Mouse (Mus musculus) lung, adult 2 months (tissue): ENCODE measurements around the gene Tepsin. TPM values are rescaled to one million over a fixed set of nuclear protein-coding genes. Genes with fewer than 3 reads are reported as not detected.
A peak's percentile ranks its signal among the peaks of the same experiment; 100 is the strongest.

ENCODE experiments used
- DNase-seq: peaks from one replicate; pipeline ENCODE4 v3.0.0; 2022
- H3K4me1 ChIP-seq: fragments of 200-500 bp; 2 replicates; pipeline ENCODE4 v1.6.1; 2011; ENCODE audit warnings: low read length; ENCODE audit not compliant: control insufficient read depth, insufficient read depth
- H3K4me3 ChIP-seq: fragments of 200-500 bp; replicated peaks from 2 replicates; pipeline ENCODE3; 2011; ENCODE audit warnings: low read depth, mild to moderate bottlenecking, control low read depth, low read length; ENCODE audit errors: extremely low read depth
- CTCF ChIP-seq: fragments of 200-500 bp; IDR thresholded peaks from 2 replicates; pipeline ENCODE4 v1.5.1; 2011; ENCODE audit warnings: mild to moderate bottlenecking, low read length, control low read depth; ENCODE audit not compliant: insufficient read depth
- POLR2A ChIP-seq: fragments of 200-500 bp; IDR thresholded peaks from 2 replicates; pipeline ENCODE4 v1.6.1; 2011; ENCODE audit warnings: low read depth, mild to moderate bottlenecking, control low read depth, low read length, borderline replicate concordance; ENCODE audit errors: extremely low read depth
- WGBS: fragments of 180-500 bp; shearing (Covaris S2); methylation state at CpG from one replicate; pipeline ENCODE4 v1.1.7; 2018; 5-methylcytosine and 5-hydroxymethylcytosine counted together
- polyA plus RNA-seq: library from polyadenylated mRNA; depleted of rRNA; stranded (reverse); fragments of >200 nt; gene quantifications from 2 replicates; pipeline ENCODE4 v1.2.3, GENCODE M21; 2012

Tepsin gene
- polyA plus RNA-seq, 1 experiment = 32.3 TPM

DNA sequence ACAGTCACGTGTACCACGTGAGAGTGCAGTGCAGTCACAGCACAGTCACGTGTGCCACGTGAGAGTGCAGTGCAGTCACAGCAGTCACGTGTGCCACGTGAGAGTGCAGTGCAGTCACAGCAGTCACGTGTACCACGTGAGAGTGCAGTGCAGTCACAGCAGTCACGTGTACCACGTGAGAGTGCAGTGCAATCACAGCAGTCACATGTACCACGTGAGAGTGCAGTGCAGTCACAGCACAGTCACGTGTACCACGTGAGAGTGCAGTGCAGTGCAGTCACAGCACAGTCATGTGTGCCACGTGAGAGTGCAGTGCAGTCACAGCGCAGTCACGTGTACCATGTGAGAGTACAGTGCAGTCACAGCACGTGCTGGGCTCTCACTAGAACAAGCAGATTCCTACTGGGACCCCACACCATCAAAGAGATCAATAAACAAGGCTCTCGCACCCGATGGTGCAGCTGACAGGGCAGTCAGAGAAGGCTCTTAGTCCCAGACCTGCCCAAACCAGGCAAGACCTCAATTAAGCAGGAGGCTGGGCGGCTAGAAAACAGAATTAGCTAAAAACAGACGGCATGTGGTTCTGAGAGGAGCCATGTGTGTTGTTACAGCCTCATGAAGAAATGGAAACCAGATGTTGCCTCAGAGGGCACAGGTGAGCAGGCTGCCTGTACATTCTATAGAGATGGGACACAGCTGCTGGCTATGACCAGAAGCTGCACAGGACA is 16.1 kb upstream of the Tepsin start:
- TF ChIP-seq CTCF = no peak
- TF ChIP-seq POLR2A = no peak
- Histone ChIP-seq H3K4me1 (peaks cover 4% of the 10 kb centered on the region; the same call in 1 of the 2 replicates), H3K4me3 (no peak overlapping the region)
- 95% methylated on average over 21 of the region's 21 CpGs for WGBS
- no peak for DNase-seq

DNA sequence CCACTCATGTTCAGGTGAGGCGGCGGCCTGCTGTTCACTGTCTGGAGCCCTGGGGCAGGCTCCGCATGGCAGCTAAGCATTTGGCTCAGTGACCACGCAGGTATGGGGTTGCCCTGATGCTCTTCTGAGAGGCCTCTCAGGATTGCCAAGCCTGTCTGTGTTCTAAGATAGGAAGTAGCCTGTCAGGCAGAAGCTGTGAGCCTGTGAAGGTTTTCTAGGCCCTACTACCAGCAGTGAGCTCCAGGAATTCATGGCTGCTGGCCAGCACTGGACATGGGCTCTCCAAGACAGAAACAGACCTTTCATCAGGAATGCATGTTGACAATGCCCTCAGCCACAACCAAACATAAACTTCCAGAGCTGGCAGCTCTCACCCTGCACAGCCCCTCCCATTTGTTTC is 13.6 kb upstream of the Tepsin start:
- no peak for TF ChIP-seq CTCF
- TF ChIP-seq POLR2A = no peak
- 68% methylated on average over 4 of the region's 4 CpGs for WGBS

DNA sequence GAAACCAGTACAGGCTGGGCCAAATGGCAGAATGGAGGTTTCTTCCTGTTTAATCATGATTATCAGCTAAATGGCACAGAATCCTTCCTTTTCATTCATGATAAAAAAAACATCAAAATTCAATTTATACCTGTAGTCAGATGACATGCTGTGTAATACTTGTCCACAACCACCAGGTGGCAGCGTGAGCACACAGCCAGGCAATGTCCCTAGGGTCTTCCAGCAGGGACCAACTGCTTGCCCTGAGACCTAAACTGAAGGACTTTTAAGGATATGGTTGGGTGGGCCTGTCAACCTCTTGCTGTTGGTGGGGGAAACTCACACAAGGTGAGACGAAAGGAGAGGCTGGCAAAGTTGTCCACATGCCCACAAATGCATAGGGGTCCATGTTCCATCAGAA is 12.5 kb upstream of the Tepsin start:
- Histone ChIP-seq H3K4me3 (no peak overlapping the region), H3K4me1 (peaks cover 4% of the 10 kb centered on the region; the same call in 1 of the 2 replicates)
- no peak for TF ChIP-seq POLR2A
- TF ChIP-seq CTCF = peak; percentile 97
- peak; percentile 57 for DNase-seq
- WGBS = 12% methylated on average over 2 of the region's 2 CpGs

More for the DNA sequence above, 13.6 kb upstream of the Tepsin start:
- DNase-seq = peak; percentile 45
- Histone ChIP-seq H3K4me1 (peaks cover 4% of the 10 kb centered on the region; the same call in 1 of the 2 replicates), H3K4me3 (no peak overlapping the region)

DNA sequence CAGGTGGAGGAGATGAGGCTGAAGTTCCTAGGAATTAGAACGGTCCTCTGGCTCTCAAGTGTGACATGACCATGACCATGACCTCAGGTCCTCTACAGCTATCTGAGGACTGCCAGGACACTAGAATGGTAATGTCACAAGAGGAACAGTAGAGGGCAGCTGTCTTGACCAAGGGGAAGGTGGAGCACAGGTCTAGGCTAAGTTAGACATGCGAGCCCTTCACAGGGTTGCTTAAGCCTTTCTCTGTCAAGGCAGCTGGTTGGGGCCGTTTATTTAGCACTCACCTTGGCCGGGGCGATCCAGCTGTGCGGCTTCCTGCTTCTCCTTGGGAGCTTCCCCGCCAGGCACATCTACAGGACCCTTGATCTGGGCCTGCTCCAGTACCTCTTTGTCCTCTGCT is 12.0 kb upstream of the Tepsin start:
- Histone ChIP-seq H3K4me1 (peaks cover 4% of the 10 kb centered on the region; the same call in 1 of the 2 replicates), H3K4me3 (no peak overlapping the region)
- 63% methylated on average over 7 of the region's 7 CpGs for WGBS
- TF ChIP-seq POLR2A = no peak
- 0 out of 2 replicates have a peak, but pooled peaks have one; percentile 24 for TF ChIP-seq CTCF
- DNase-seq = no peak

DNA sequence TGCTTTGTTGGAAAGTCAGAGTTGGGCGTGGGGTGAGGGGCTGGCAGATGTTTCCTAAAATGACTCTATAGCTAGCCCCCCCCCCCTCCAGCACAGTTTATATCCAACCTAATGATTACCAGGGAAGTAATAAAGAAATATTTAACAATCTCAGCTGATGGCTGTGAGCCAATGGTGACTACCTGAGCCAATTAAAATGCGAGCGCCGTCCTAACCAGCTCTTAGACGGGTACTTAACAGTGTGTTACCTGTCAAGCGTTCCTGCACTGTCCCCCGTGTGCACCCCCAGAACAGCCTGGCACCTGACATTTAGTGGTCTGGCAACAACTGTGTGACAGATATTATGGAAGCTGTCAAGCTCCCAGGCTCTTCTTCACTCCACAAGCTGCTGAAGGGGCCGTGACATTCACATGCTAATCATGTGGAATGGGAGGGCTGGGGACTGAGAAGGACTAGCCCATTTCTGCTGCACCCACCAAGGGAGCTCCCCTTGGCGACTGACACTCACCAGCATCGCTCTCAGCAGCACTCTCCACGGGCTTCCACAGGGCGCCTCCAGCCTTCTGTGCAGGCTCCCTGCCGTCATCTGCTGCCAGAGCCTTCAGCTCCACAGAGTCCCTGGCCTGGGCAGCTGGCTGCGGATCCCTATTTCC is 11.2 kb upstream of the Tepsin start:
- TF ChIP-seq CTCF = no peak
- no peak for DNase-seq
- Histone ChIP-seq H3K4me3 (no peak overlapping the region), H3K4me1 (peaks cover 4% of the 10 kb centered on the region; the same call in 1 of the 2 replicates)
- 86% methylated on average over 14 of the region's 14 CpGs for WGBS

DNA sequence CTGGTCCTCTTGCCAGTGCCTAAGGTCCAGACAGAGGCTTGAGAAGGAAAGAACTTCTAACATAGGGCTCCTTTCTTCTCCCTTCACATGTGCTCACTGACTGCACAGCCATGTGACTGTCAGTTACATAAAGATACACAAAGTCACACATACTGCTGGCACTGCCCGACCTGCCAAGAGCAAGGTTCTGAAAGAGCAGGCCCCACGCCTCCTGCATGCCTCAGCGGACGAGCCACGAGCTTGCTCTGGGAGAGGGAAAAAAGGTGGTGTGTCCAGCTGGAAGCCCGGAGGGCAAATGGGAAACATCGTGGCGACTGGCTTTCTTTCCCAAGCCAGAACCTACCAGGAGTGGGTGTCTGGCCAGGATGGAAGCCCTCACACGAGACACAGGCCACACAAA is 9.3 kb upstream of the Tepsin start:
- 89% methylated on average over 9 of the region's 9 CpGs for WGBS
- DNase-seq = no peak

DNA sequence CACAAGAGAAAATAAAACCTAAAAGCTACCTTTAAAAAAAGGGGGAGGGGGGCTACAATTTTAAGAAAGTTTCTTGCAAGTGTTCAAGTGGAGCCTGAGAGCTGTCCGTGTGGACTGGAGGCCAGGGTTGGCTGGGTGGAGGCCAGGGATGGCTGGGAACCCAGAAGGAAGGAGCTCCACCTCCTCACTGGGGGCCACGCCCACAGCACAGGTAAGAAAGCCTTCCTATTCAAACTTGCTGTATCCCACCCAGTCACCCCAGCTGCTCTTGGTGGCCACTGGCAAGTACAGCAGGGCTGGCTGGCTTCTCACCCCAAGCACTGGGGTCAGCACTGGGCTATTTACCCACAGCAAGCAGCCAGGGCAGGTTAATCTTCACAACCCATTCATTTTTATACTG is 8.5 kb upstream of the Tepsin start:
- TF ChIP-seq CTCF (no peak), POLR2A (no peak)
- 85% methylated on average over 2 of the region's 2 CpGs for WGBS
- DNase-seq = no peak
- Histone ChIP-seq H3K4me3 (no peak overlapping the region), H3K4me1 (no peaks in the 10 kb centered on the region)

More for the DNA sequence above, 9.3 kb upstream of the Tepsin start:
- no peak for TF ChIP-seq POLR2A
- Histone ChIP-seq H3K4me1 (peaks cover 4% of the 10 kb centered on the region; the same call in 1 of the 2 replicates), H3K4me3 (no peak overlapping the region)

DNA sequence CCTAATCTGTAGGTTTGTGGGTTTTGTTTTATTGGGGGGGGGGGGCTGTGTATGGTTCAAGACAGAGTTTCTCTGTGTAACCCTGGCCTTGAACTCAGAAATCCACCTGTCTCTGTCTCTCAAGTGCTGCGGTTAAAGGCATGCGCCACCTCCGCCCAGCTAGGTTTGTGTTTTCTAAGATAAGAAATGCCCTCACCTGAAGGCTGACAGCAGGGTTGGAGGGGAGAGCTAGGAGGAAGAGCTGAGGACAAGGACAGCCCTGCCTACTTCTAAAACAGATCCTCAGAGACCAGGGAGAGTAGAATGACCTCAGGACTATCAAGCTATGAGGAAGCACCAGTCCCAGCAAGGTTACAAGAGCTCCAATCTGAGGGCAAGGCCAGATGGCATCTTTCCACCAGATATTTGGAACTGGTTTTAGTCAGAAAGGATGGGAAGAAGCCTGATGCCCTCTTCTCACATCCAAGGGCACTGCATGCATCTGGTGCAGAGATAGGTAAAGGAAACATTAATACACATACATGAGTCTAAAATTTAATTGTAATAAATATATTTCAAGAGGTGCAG is 5.0 kb upstream of the Tepsin start:
- no peak overlapping the region for H3K4me3 ChIP-seq
- no peak for DNase-seq
- peaks cover 4% of the 10 kb centered on the region for H3K4me1 ChIP-seq
- WGBS = 74% methylated on average over 3 of the region's 3 CpGs
- TF ChIP-seq POLR2A (no peak), CTCF (no peak)

DNA sequence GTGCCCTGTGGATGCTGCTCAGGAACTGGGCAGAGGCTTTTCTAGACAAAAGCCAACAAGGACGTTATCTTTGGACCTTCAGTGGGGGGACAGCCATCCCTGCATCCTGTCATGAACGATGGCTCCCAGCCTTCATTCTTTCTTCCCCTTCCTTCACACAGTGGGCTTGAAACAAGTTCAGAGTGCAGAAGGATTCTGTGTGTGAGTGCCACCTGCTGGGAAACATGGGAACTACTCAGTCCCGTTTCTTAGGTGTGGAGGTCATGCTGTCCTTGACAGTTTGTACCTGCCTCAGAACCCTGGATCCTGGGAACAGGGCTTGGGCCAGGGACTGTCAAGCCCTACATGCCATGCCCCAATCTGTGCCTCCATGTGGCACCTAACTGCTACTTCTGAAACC is 2.5 kb upstream of the Tepsin start:
- Histone ChIP-seq H3K4me3 (no peak overlapping the region), H3K4me1 (peaks cover 7% of the 10 kb centered on the region)
- TF ChIP-seq CTCF = peak; percentile 61
- TF ChIP-seq POLR2A = no peak
- 0% methylated on average over 3 of the region's 3 CpGs for WGBS
- DNase-seq = peak; percentile 65

DNA sequence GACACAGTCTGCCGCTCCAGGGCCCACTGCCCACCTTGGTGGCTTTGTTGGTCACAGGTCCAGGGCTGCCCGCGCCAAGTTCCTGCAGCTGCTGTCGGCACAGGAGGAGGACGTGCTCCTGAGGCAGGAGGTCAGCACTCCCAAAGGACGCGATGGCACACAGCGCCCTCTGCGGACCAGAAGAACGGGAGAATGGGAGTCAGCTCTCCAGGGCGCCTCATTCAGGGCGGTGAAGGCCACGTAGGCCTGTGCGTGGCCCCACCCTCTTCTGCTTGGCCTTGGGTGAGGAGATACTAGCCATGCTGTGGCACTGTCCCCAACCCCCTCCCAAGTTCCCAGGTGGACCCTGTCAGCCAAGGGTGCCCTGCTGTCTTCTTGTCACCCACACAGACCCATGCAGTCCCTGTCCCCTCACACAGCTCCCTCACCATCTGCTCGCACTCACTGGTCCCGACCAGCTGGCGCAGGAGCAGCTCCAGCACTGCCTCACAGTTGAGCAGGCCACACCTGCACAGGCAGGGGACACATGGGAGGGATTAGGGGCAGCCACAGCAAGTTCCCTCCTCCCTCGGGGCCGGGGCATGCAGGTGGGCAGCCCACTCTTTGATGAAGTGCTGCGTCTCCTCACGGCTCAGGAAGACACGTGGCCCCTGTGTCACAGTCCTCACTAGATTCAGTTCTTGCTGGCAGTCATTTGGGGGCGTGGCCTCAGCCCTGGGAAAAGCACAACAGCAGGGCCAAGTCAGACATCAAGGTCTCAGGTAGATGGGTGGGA is 5.5 kb downstream of the Tepsin start:
- WGBS = 74% methylated on average over 23 of the region's 23 CpGs
- Histone ChIP-seq H3K4me1 (peaks cover 3% of the 10 kb centered on the region; the same call in 1 of the 2 replicates), H3K4me3 (no peak overlapping the region)
- no peak for DNase-seq
- TF ChIP-seq POLR2A (no peak), CTCF (no peak)
